Mouse (Mus musculus) bone marrow, adult 2 months (tissue): ENCODE data around the gene Vars.

ENCODE experiments used
- CTCF ChIP-seq: fragments of 200-500 bp; IDR thresholded peaks from 2 replicates; pipeline ENCODE4 v1.5.1; 2011; ENCODE audit warnings: low read length, control low read depth; ENCODE audit not compliant: control insufficient read depth, insufficient read depth
- POLR2A ChIP-seq: fragments of 200-500 bp; IDR thresholded peaks from 2 replicates; pipeline ENCODE4 v1.6.1; 2011; ENCODE audit warnings: low read depth, mild to moderate bottlenecking, control low read depth, low read length, borderline replicate concordance; ENCODE audit not compliant: control insufficient read depth

DNA sequence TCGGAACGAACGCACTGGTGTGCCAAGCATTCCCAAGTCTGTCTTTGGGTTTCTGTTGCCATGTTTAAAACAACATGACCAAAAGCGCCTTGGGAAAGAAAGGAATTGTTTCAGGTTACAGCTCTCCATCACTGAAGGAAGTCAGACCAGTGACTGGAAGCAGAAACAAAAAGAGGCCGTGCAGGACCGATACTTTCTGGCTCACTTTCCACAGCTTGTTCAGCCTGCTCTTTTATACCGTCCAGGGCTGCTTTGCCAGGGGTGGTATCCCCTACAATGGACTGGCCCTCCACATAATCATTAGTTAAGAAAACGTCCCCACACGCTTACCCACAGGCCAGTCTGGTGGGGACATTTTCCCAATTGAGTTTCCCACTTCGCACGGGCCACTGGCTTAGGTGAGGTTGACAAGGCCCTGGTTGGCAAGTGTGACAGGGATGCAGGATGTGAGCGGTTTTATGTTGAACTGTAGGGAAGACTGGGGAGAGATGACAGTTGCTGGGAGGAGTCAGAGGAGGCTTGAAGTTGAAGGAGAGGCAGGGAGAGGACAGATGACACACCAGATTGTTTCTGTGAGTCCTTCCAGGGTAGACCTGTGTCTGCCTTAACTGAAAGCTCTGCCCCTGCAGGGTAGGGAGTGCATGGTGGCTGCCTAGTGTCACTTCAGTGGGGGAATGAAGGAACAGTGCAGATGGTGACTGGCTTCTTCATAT, 1.5 kb downstream of the Vars start:
- TF ChIP-seq CTCF: no peak
- 0 out of 2 replicates have a peak, but pooled peaks have one; percentile 41 for TF ChIP-seq POLR2A
